Mouse (Mus musculus) C2C12 (cell line): ENCODE results near the gene Stambp. TPM values are rescaled to one million over a fixed set of nuclear protein-coding genes. Genes with fewer than 3 reads are reported as not detected.

Experiments
- H3K27me3 ChIP-seq: one replicate; pipeline ENCODE4 v1.6.1; 2011; ENCODE audit not compliant: control insufficient read depth, insufficient read depth, insufficient read length
- H3K36me3 ChIP-seq: one replicate; pipeline ENCODE4 v1.6.1; 2011; ENCODE audit not compliant: control insufficient read depth, insufficient read depth
- H3K4me3 ChIP-seq: one replicate; pipeline ENCODE4 v1.5.1; 2011; ENCODE audit warnings: mild to moderate bottlenecking, control low read depth; ENCODE audit not compliant: poor library complexity, insufficient read depth, severe bottlenecking
- H3K79me2 ChIP-seq: one replicate; pipeline ENCODE4 v1.6.1; 2011; ENCODE audit not compliant: control insufficient read depth, insufficient read depth
- H3K79me3 ChIP-seq: one replicate; pipeline ENCODE4 v1.6.1; 2011; ENCODE audit warnings: low read depth, control low read depth
- H3ac ChIP-seq: one replicate; pipeline ENCODE3; 2011; ENCODE audit warnings: low read depth; ENCODE audit not compliant: control insufficient read depth, insufficient read length
- CEBPB ChIP-seq: IDR thresholded peaks from one replicate; pipeline ENCODE4 v1.6.1; 2011; ENCODE audit warnings: low read depth, mild to moderate bottlenecking, control low read depth, moderate library complexity
- CTCF ChIP-seq: IDR thresholded peaks from one replicate; pipeline ENCODE4 v1.5.1; 2011; ENCODE audit not compliant: control insufficient read depth, insufficient read depth, insufficient read length
- FOSL1 ChIP-seq: IDR thresholded peaks from one replicate; pipeline ENCODE4 v1.8.0; 2011; ENCODE audit warnings: mild to moderate bottlenecking, low read length; ENCODE audit not compliant: poor library complexity, insufficient read depth, severe bottlenecking
- MAX ChIP-seq: IDR thresholded peaks from one replicate; pipeline ENCODE4 v1.6.1; 2011; ENCODE audit warnings: mild to moderate bottlenecking, control low read depth
- MYOD1 ChIP-seq: IDR thresholded peaks from one replicate; pipeline ENCODE4 v1.6.1; 2011; ENCODE audit warnings: low read depth; ENCODE audit not compliant: control insufficient read depth, insufficient read length
- MYOG ChIP-seq: IDR thresholded peaks from one replicate; pipeline ENCODE4 v1.6.1; 2011; ENCODE audit not compliant: control insufficient read depth, insufficient read length; ENCODE audit errors: extremely low read depth
- USF1 ChIP-seq: IDR thresholded peaks from one replicate; pipeline ENCODE4 v1.6.1; 2011; ENCODE audit warnings: low read depth, mild to moderate bottlenecking, control low read depth, moderate library complexity
- long read RNA-seq, 2 experiments: library from polyadenylated mRNA; unstranded; transcript quantifications; one replicate each; pipeline ENCODE4 v2.0.0; 2019 to 2020
- polyA plus RNA-seq: library from polyadenylated mRNA; unstranded; fragments of >200 nt; fragmentation: generic; extraction: Trizol; gene quantifications from one replicate; pipeline ENCODE4 v1.2.1, GENCODE M21; 2012; ENCODE audit warnings: missing spikeins

Gene Stambp
- polyA plus RNA-seq: 6.1 TPM
- long read RNA-seq, experiment 1, transcript Stambp-201 (10 exons, 2,364 nt): major isoform, 28 of 35 reads
- long read RNA-seq, experiment 1, partial matches to known transcripts: 5 of 35 reads
- long read RNA-seq, experiment 1, other reads (novel, unspliced or antisense): 1 of 35 reads
- long read RNA-seq, experiment 2, transcript Stambp-201 (10 exons, 2,364 nt): major isoform, 79 of 83 reads
- long read RNA-seq, experiment 2, partial matches to known transcripts: 0 of 83 reads
- long read RNA-seq, experiment 2, other reads (novel, unspliced or antisense): 4 of 83 reads

GRCm38 (mm10) chr6:83572671-83573070, at the start of gene Stambp:
Gene Stambp, minus strand, starts transcription at chr6:83572729.
- peak within 1 kb of the TSS; percentile 85 for H3ac ChIP-seq
- H3K36me3 ChIP-seq: no peaks in the 10 kb centered on the region
- peaks cover 9% of the 10 kb centered on the region for H3K27me3 ChIP-seq
- no peaks in the 10 kb centered on the region for H3K79me3 ChIP-seq
- H3K79me2 ChIP-seq: peaks cover 9% of the 10 kb centered on the region
- H3K4me3 ChIP-seq: peak within 1 kb of the TSS; percentile 69
- TF ChIP-seq CTCF: no peak
- TF ChIP-seq CEBPB: no peak
- no peak for TF ChIP-seq FOSL1
- TF ChIP-seq MYOD1: no peak
- TF ChIP-seq USF1: no peak
- no peak for TF ChIP-seq MYOG
- TF ChIP-seq MAX: no peak

GRCm38 (mm10) chr6:83619955-83620354, 47.4 kb upstream of the Stambp start:
- Histone ChIP-seq H3K27me3 (peaks cover 66% of the 10 kb centered on the region), H3K36me3 (no peaks in the 10 kb centered on the region), H3K79me3 (no peaks in the 10 kb centered on the region), H3K79me2 (no peaks in the 10 kb centered on the region), H3ac (no peak overlapping the region), H3K4me3 (no peak overlapping the region)
- TF ChIP-seq FOSL1 (no peak), MYOG (no peak), CEBPB (no peak), MAX (no peak), CTCF (no peak), USF1 (no peak), MYOD1 (no peak)

GRCm38 (mm10) chr6:83617581-83618335, 45.2 kb upstream of the Stambp start:
- H3K36me3 ChIP-seq: no peaks in the 10 kb centered on the region
- no peak overlapping the region for H3ac ChIP-seq
- peaks cover 68% of the 10 kb centered on the region for H3K27me3 ChIP-seq
- no peaks in the 10 kb centered on the region for H3K79me3 ChIP-seq
- H3K4me3 ChIP-seq: no peak overlapping the region
- TF ChIP-seq CTCF: no peak
- no peak for TF ChIP-seq MAX
- TF ChIP-seq CEBPB: no peak
- no peak for TF ChIP-seq MYOG
- TF ChIP-seq USF1: no peak
- no peak for TF ChIP-seq MYOD1
- no peak for TF ChIP-seq FOSL1
- no peaks in the 10 kb centered on the region for H3K79me2 ChIP-seq

GRCm38 (mm10) chr6:83616512-83616911, 44.0 kb upstream of the Stambp start:
- TF ChIP-seq MYOG (no peak), MYOD1 (no peak), CTCF (no peak), FOSL1 (no peak), MAX (no peak), CEBPB (no peak), USF1 (no peak)
- H3K4me3 ChIP-seq: no peak overlapping the region
- H3K79me3 ChIP-seq: no peaks in the 10 kb centered on the region
- H3K79me2 ChIP-seq: no peaks in the 10 kb centered on the region
- H3K36me3 ChIP-seq: no peaks in the 10 kb centered on the region
- peaks cover 63% of the 10 kb centered on the region for H3K27me3 ChIP-seq
- H3ac ChIP-seq: no peak overlapping the region

GRCm38 (mm10) chr6:83614469-83614868, 41.9 kb upstream of the Stambp start:
- H3K79me2 ChIP-seq: no peaks in the 10 kb centered on the region
- H3K27me3 ChIP-seq: peaks cover 62% of the 10 kb centered on the region
- H3ac ChIP-seq: no peak overlapping the region
- TF ChIP-seq CTCF: no peak
- no peak for TF ChIP-seq MAX
- no peak for TF ChIP-seq USF1
- no peaks in the 10 kb centered on the region for H3K36me3 ChIP-seq
- no peak overlapping the region for H3K4me3 ChIP-seq
- H3K79me3 ChIP-seq: no peaks in the 10 kb centered on the region
